Mouse (Mus musculus): Measurements from ENCODE around the gene Pparg. TPM values are rescaled to one million over a fixed set of nuclear protein-coding genes. Genes with fewer than 3 reads are reported as not detected.

Pparg gene
- polyA plus RNA-seq, 2 experiments = 0.67 to 1.7 TPM

- Histone ChIP-seq H3K27me3 (ENCODE audit: control insufficient read depth, insufficient read depth, low read length) (no peaks in the 10 kb centered on the region), H3K4me1 (replicated peaks; ENCODE audit: control insufficient read depth in 2 of 2, insufficient read depth in 2 of 2, low read length in 1 of 2) (no peaks in the 10 kb centered on the region), H3K4me3 (ENCODE audit: insufficient read depth in 1 of 2, low read depth in 2 of 2, low read length in 2 of 2) (no peak overlapping the region), H3K9ac (replicated peaks) (no peak overlapping the region), H3K36me3 (replicated peaks; ENCODE audit: control insufficient read depth, insufficient read depth, low read depth) (no peaks in the 10 kb centered on the region), H3K4me2 (ENCODE audit: low read depth) (no peak overlapping the region), H3K27ac (no peak overlapping the region), H3K9me3 (ENCODE audit: control insufficient read depth, low read length) (no peaks in the 10 kb centered on the region)
- 51% methylated on average over 1 of the region's 1 CpGs for WGBS (ENCODE audit: insufficient replicate concordance)
- TF ChIP-seq CTCF (IDR thresholded peaks at IDR 0.05; ENCODE audit: low read depth) = no peak
- TF ChIP-seq EP300 (IDR thresholded peaks at IDR 0.05; ENCODE audit: low read depth) = no peak
- DNase-seq (ENCODE audit: low read depth in 3 of 3, low spot score in 3 of 3) (no peak), ATAC-seq (ENCODE audit: insufficient read depth) (no peak)
These were observed 91.8 kb downstream of the Pparg start for GRCm38 (mm10) chr6:115452501-115452900.

- Histone ChIP-seq H3K27ac (no peak overlapping the region), H3K9ac (replicated peaks) (no peak overlapping the region), H3K4me3 (ENCODE audit: insufficient read depth in 1 of 2, low read depth in 2 of 2, low read length in 2 of 2) (no peak overlapping the region), H3K4me1 (replicated peaks; ENCODE audit: control insufficient read depth in 2 of 2, insufficient read depth in 2 of 2, low read length in 1 of 2) (peaks cover 0 to 7% of the 10 kb centered on the region in 2 experiments; a peak in 2 of 4 replicates), H3K27me3 (ENCODE audit: control insufficient read depth, insufficient read depth, low read length) (no peaks in the 10 kb centered on the region), H3K9me3 (ENCODE audit: control insufficient read depth, low read length) (no peaks in the 10 kb centered on the region), H3K4me2 (ENCODE audit: low read depth) (no peak overlapping the region), H3K36me3 (replicated peaks; ENCODE audit: control insufficient read depth, insufficient read depth, low read depth) (no peaks in the 10 kb centered on the region)
- ATAC-seq (ENCODE audit: insufficient read depth) (no peak), DNase-seq (ENCODE audit: low read depth in 3 of 3, low spot score in 3 of 3) (no peak)
- 31% methylated on average over 16 of the region's 16 CpGs for WGBS (ENCODE audit: insufficient replicate concordance)
- TF ChIP-seq EP300 (IDR thresholded peaks at IDR 0.05; ENCODE audit: low read depth) (no peak), CTCF (IDR thresholded peaks at IDR 0.05; ENCODE audit: low read depth) (no peak)
These were observed 102.1 kb downstream of the Pparg start for GRCm38 (mm10) chr6:115462743-115463337.

GRCm38 (mm10) chr6:115463338-115463737 is 102.6 kb downstream of the Pparg start:
- H3K9me3 ChIP-seq (ENCODE audit: control insufficient read depth, low read length) = no peaks in the 10 kb centered on the region
- WGBS (ENCODE audit: insufficient replicate concordance) = 53% methylated on average over 2 of the region's 2 CpGs
- H3K36me3 ChIP-seq (replicated peaks; ENCODE audit: control insufficient read depth, insufficient read depth, low read depth) = no peaks in the 10 kb centered on the region
- H3K4me2 ChIP-seq (ENCODE audit: low read depth) = no peak overlapping the region
- ATAC-seq (ENCODE audit: insufficient read depth) (no peak), DNase-seq (ENCODE audit: low read depth in 3 of 3, low spot score in 3 of 3) (no peak)
- TF ChIP-seq CTCF (IDR thresholded peaks at IDR 0.05; ENCODE audit: low read depth) (no peak), EP300 (IDR thresholded peaks at IDR 0.05; ENCODE audit: low read depth) (no peak)
- H3K27me3 ChIP-seq (ENCODE audit: control insufficient read depth, insufficient read depth, low read length) = no peaks in the 10 kb centered on the region
- H3K4me1 ChIP-seq (replicated peaks; ENCODE audit: control insufficient read depth in 2 of 2, insufficient read depth in 2 of 2, low read length in 1 of 2) = peaks cover 0 to 7% of the 10 kb centered on the region in 2 experiments; a peak in 2 of 4 replicates
- H3K9ac ChIP-seq (replicated peaks) = no peak overlapping the region
- no peak overlapping the region for H3K4me3 ChIP-seq (ENCODE audit: insufficient read depth in 1 of 2, low read depth in 2 of 2, low read length in 2 of 2)
- H3K27ac ChIP-seq = no peak overlapping the region

GRCm38 (mm10) chr6:115464661-115465060 is 103.9 kb downstream of the Pparg start:
- whole genome bisulfite sequencing (ENCODE audit: insufficient replicate concordance) = 26% methylated on average over 3 of the region's 3 CpGs

GRCm38 (mm10) chr6:115465463-115465862 is 104.7 kb downstream of the Pparg start:
- TF ChIP-seq CTCF (IDR thresholded peaks at IDR 0.05; ENCODE audit: low read depth) = no peak
- TF ChIP-seq EP300 (IDR thresholded peaks at IDR 0.05; ENCODE audit: low read depth) = no peak
- no peak overlapping the region for H3K9ac ChIP-seq (replicated peaks)
- H3K4me2 ChIP-seq (ENCODE audit: low read depth) = no peak overlapping the region
- no peak for ATAC-seq (ENCODE audit: insufficient read depth)
- peaks cover 0 to 10% of the 10 kb centered on the region in 2 experiments; a peak in 2 of 4 replicates for H3K4me1 ChIP-seq (replicated peaks; ENCODE audit: control insufficient read depth in 2 of 2, insufficient read depth in 2 of 2, low read length in 1 of 2)
- no peak for DNase-seq (ENCODE audit: low read depth in 3 of 3, low spot score in 3 of 3)
- H3K27me3 ChIP-seq (ENCODE audit: control insufficient read depth, insufficient read depth, low read length) = no peaks in the 10 kb centered on the region
- no peaks in the 10 kb centered on the region for H3K36me3 ChIP-seq (replicated peaks; ENCODE audit: control insufficient read depth, insufficient read depth, low read depth)
- no peak overlapping the region for H3K4me3 ChIP-seq (ENCODE audit: insufficient read depth in 1 of 2, low read depth in 2 of 2, low read length in 2 of 2)
- H3K9me3 ChIP-seq (ENCODE audit: control insufficient read depth, low read length) = no peaks in the 10 kb centered on the region
- H3K27ac ChIP-seq = no peak overlapping the region
- WGBS (ENCODE audit: insufficient replicate concordance) = 68% methylated on average over 2 of the region's 2 CpGs

More at GRCm38 (mm10) chr6:115464661-115465060, 103.9 kb downstream of the Pparg start:
- H3K27me3 ChIP-seq (ENCODE audit: control insufficient read depth, insufficient read depth, low read length) = no peaks in the 10 kb centered on the region
- no peaks in the 10 kb centered on the region for H3K36me3 ChIP-seq (replicated peaks; ENCODE audit: control insufficient read depth, insufficient read depth, low read depth)
- H3K9me3 ChIP-seq (ENCODE audit: control insufficient read depth, low read length) = no peaks in the 10 kb centered on the region
- no peak for TF ChIP-seq EP300 (IDR thresholded peaks at IDR 0.05; ENCODE audit: low read depth)
- no peak for TF ChIP-seq CTCF (IDR thresholded peaks at IDR 0.05; ENCODE audit: low read depth)
- no peak overlapping the region for H3K4me2 ChIP-seq (ENCODE audit: low read depth)
- ATAC-seq (ENCODE audit: insufficient read depth) (no peak), DNase-seq (ENCODE audit: low read depth in 3 of 3, low spot score in 3 of 3) (no peak)
- peaks cover 0 to 7% of the 10 kb centered on the region in 2 experiments; a peak in 2 of 4 replicates for H3K4me1 ChIP-seq (replicated peaks; ENCODE audit: control insufficient read depth in 2 of 2, insufficient read depth in 2 of 2, low read length in 1 of 2)
- H3K9ac ChIP-seq (replicated peaks) = no peak overlapping the region
- no peak overlapping the region for H3K4me3 ChIP-seq (ENCODE audit: insufficient read depth in 1 of 2, low read depth in 2 of 2, low read length in 2 of 2)
- no peak overlapping the region for H3K27ac ChIP-seq
